Mouse (Mus musculus): ENCODE data around the gene Ltbp3.

DNA sequence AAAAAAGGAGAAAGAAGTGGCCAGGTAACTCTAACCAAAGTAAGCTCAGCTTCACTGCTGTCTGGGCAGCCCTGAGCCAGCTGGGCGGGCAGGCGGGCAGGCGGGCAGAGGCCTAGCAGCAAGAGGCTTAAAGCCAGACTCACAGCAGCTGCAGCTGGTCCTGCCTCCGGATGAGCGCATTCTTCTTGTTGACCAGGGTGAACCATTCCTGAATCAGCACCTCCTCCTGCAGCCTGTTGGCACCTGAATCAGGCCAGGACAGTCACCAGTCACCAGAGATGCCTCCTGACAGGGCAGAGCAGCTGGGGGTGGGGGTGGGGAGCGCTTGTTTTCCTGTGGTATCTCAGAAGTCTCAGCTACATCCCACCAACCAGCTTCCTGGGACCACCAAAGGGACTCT is 30.6 kb upstream of the Ltbp3 start:
- no peak for TF ChIP-seq CTCF (IDR thresholded peaks at IDR 0.05; ENCODE audit: borderline replicate concordance, insufficient read depth, low read length)
- no peak for TF ChIP-seq POLR2A (IDR thresholded peaks at IDR 0.05; ENCODE audit: low read depth, low read length)

All from embryonic fibroblast, embryonic 13.5 days (primary cell).